Mouse (Mus musculus): ENCODE results near the gene Zeb2. TPM values are rescaled to one million over a fixed set of nuclear protein-coding genes. Genes with fewer than 3 reads are reported as not detected.

The Zeb2 gene
- polyA plus RNA-seq, 1 experiment from 2014 or later = 84.3 TPM

DNA sequence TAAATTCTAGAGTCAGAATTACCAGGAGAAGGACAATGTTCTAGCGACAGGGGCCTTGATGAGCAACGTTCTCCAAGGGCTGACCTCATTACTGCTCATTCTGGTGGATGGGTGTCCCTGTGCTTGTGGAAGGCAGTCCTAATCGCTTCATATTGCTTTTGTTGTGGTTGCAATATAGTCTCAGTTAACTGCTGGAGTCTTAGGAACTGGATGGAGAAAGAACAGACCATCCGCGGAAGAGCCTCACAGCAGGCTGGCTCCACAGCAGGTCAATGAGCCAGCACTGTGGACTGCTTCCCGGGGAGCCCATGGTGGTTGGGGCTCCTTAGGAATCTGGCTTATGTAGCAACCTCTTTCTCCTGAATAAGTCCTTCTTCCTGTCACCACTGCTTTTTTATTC lies 12.4 kb upstream of the Zeb2 start:
- Histone ChIP-seq H3K27me3 (ENCODE audit: control insufficient read depth, insufficient read depth, low read depth, low read length) (no peaks in the 10 kb centered on the region), H3K4me2 (ENCODE audit: low read depth, low read length) (no peak overlapping the region), H3K4me3 (ENCODE audit: low read length) (no peak overlapping the region), H3K27ac (ENCODE audit: low read length) (peak overlapping the region; percentile 63), H3K36me3 (ENCODE audit: control insufficient read depth, insufficient read depth, low read length) (no peaks in the 10 kb centered on the region), H3K4me1 (replicated peaks; ENCODE audit: control insufficient read depth, insufficient read depth, low read length) (peaks cover 6% of the 10 kb centered on the region; the same call in 1 of the 2 replicates), H3K9me3 (ENCODE audit: control insufficient read depth, low read length) (no peaks in the 10 kb centered on the region), H3K9ac (ENCODE audit: low read length) (no peak overlapping the region)
- ATAC-seq (ENCODE audit: low read depth) = no peak
- WGBS = 64% methylated on average over 6 of the region's 6 CpGs

DNA sequence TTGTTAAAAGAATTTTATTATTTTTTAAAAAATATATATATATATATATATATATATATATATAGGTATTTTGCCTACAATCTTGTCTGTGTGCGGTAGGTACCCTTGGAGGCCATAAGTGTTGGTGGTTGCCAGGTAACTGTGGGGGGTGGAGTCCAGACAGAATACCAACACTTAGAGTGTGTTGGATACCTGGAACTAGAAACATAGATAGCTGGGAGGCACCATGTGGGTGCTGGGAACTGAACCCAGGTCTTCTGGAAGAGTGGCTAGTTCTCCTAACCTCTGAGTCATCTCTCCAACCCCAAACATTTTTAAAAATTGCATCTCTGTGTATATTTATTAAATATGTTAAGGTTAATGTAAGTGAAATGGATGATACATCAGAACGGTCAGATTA lies 11.5 kb upstream of the Zeb2 start:
- 93% methylated on average over 2 of the region's 2 CpGs for WGBS

DNA sequence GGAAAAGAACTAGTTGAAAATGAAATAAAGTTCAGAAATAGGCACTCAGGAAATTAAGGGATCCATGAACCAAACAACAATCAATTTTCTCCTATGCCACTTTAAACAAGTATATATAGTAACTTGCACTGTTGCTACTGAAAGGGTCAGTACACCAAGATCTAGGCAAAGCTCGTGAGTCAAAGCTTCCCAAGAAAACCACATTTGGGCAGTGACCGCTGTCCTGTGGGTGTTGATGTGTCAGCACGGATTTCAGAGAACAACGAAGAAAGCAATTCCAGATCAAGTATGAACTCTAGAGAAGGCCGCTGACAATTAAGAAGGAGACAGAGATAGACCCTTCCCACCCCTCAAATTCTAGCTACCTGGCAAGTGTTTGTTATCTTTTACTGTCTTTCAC lies 9.2 kb upstream of the Zeb2 start:
- Histone ChIP-seq H3K9me3 (ENCODE audit: control insufficient read depth, low read length) (no peaks in the 10 kb centered on the region), H3K27ac (ENCODE audit: low read length) (no peak overlapping the region), H3K4me2 (ENCODE audit: low read depth, low read length) (no peak overlapping the region), H3K27me3 (ENCODE audit: control insufficient read depth, insufficient read depth, low read depth, low read length) (no peaks in the 10 kb centered on the region), H3K4me3 (ENCODE audit: low read length) (no peak overlapping the region), H3K4me1 (replicated peaks; ENCODE audit: control insufficient read depth, insufficient read depth, low read length) (peaks cover 6% of the 10 kb centered on the region; the same call in 1 of the 2 replicates), H3K36me3 (ENCODE audit: control insufficient read depth, insufficient read depth, low read length) (no peaks in the 10 kb centered on the region), H3K9ac (ENCODE audit: low read length) (no peak overlapping the region)
- 88% methylated on average over 5 of the region's 5 CpGs for WGBS
- no peak for ATAC-seq (ENCODE audit: low read depth)

More for the DNA sequence above, 11.5 kb upstream of the Zeb2 start:
- no peak for ATAC-seq (ENCODE audit: low read depth)
- Histone ChIP-seq H3K9ac (ENCODE audit: low read length) (no peak overlapping the region), H3K4me2 (ENCODE audit: low read depth, low read length) (no peak overlapping the region), H3K36me3 (ENCODE audit: control insufficient read depth, insufficient read depth, low read length) (no peaks in the 10 kb centered on the region), H3K4me1 (replicated peaks; ENCODE audit: control insufficient read depth, insufficient read depth, low read length) (peaks cover 6% of the 10 kb centered on the region; the same call in 1 of the 2 replicates), H3K4me3 (ENCODE audit: low read length) (no peak overlapping the region), H3K27ac (ENCODE audit: low read length) (no peak overlapping the region), H3K9me3 (ENCODE audit: control insufficient read depth, low read length) (no peaks in the 10 kb centered on the region), H3K27me3 (ENCODE audit: control insufficient read depth, insufficient read depth, low read depth, low read length) (no peaks in the 10 kb centered on the region)

DNA sequence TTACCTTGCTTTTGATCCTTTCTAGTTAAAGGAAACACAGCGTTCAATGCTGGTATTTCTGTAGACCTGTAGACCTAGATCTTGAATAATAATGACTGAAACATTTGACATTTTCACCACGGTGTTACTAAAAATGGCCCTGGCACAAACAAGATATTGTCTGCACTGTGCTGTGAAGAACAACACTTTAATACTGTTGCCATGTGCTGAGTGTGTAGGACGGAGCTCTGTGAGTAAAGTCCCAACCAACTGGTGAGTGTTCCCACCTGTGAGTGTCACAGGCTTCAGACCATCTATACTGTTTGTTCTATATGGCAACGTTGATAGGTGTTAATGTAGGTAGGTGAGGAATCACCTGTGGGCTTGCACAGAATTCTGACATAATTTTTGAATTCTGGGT lies 8.0 kb upstream of the Zeb2 start:
- H3K27me3 ChIP-seq (ENCODE audit: control insufficient read depth, insufficient read depth, low read depth, low read length) = no peaks in the 10 kb centered on the region
- no peaks in the 10 kb centered on the region for H3K9me3 ChIP-seq (ENCODE audit: control insufficient read depth, low read length)
- H3K4me2 ChIP-seq (ENCODE audit: low read depth, low read length) = no peak overlapping the region
- no peaks in the 10 kb centered on the region for H3K36me3 ChIP-seq (ENCODE audit: control insufficient read depth, insufficient read depth, low read length)
- H3K27ac ChIP-seq (ENCODE audit: low read length) = no peak overlapping the region
- 49% methylated on average over 4 of the region's 4 CpGs for WGBS
- peaks cover 6% of the 10 kb centered on the region; the same call in 1 of the 2 replicates for H3K4me1 ChIP-seq (replicated peaks; ENCODE audit: control insufficient read depth, insufficient read depth, low read length)
- no peak for ATAC-seq (ENCODE audit: low read depth)
- no peak overlapping the region for H3K4me3 ChIP-seq (ENCODE audit: low read length)
- no peak overlapping the region for H3K9ac ChIP-seq (ENCODE audit: low read length)

DNA sequence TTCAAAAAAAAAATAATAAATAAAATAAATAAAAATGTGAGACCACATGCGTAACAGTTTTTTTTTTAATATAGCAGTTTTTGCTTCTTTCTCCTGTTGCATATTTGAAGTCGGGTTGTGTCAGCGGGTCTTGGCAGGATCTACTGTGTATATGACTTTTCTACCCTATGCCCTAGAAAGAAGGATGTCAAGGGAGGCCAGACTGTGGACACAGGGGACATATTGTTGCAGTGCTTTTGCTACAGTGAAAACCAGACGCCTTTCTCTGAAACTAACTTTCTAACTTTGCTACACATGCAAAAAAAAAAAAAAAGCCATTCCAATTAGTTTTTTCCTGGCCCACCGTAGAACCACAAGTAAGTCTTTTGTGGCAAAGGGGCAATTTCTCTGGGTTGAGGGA lies 6.3 kb upstream of the Zeb2 start:
- Histone ChIP-seq H3K27me3 (ENCODE audit: control insufficient read depth, insufficient read depth, low read depth, low read length) (no peaks in the 10 kb centered on the region), H3K27ac (ENCODE audit: low read length) (no peak overlapping the region), H3K4me3 (ENCODE audit: low read length) (no peak overlapping the region), H3K9me3 (ENCODE audit: control insufficient read depth, low read length) (no peaks in the 10 kb centered on the region), H3K9ac (ENCODE audit: low read length) (no peak overlapping the region), H3K4me1 (replicated peaks; ENCODE audit: control insufficient read depth, insufficient read depth, low read length) (0 out of 2 replicates have a peak, but pooled peaks cover 3% of the 10 kb centered on the region), H3K36me3 (ENCODE audit: control insufficient read depth, insufficient read depth, low read length) (no peaks in the 10 kb centered on the region), H3K4me2 (ENCODE audit: low read depth, low read length) (no peak overlapping the region)
- WGBS = 67% methylated on average over 5 of the region's 5 CpGs
- ATAC-seq (ENCODE audit: low read depth) = no peak

DNA sequence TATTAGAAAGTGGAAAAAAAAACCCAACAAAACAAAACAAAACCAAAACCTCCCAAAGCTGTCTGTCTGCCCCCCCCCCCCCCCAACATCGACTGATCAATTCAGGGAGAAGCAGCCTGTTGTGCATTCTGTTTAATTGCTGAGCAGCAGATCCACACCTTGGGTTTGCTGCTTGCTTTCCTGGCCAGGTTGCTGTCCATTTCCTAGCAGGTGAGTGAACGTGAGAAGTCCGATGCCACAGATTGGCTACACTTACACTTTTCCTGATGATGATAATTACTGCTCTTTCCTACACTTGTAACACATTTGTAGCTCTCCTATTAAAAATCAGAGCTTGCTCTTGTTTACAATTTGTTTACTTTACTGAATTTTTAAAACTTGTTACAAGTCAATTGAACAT lies 926 bp upstream of the Zeb2 start:
- Histone ChIP-seq H3K27me3 (ENCODE audit: control insufficient read depth, insufficient read depth, low read depth, low read length) (peaks cover 2% of the 10 kb centered on the region), H3K27ac (ENCODE audit: low read length) (peak overlapping the region; percentile 26; the same call in 1 of the 2 replicates), H3K4me3 (ENCODE audit: low read length) (peak overlapping the region; percentile 17), H3K36me3 (ENCODE audit: control insufficient read depth, insufficient read depth, low read length) (no peaks in the 10 kb centered on the region), H3K9ac (ENCODE audit: low read length) (peak overlapping the region; percentile 50), H3K4me2 (ENCODE audit: low read depth, low read length) (peak overlapping the region; percentile 47), H3K9me3 (ENCODE audit: control insufficient read depth, low read length) (no peaks in the 10 kb centered on the region), H3K4me1 (replicated peaks; ENCODE audit: control insufficient read depth, insufficient read depth, low read length) (no peaks in the 10 kb centered on the region)
- ATAC-seq (ENCODE audit: low read depth) = no peak
- 43% methylated on average over 3 of the region's 3 CpGs for WGBS

DNA sequence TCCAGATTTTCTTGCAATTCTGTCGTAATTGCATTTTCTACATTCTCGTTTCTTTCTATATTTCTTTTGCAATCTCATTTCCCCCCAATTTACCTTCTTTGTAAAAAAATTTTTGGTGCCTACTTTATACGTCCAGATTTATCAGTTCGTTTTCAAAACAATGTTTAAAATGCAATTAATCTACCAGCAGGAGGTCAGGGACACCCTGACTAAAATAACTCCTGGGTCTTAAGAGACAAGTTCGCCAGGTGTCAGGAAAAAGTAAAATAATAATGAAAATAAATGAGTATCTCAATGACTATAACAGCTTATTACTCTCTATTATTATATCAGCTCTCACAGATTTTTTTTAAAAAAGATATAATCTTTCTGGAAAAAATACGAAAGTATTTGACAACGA lies 397 bp upstream of the Zeb2 start:
- Histone ChIP-seq H3K9me3 (ENCODE audit: control insufficient read depth, low read length) (no peaks in the 10 kb centered on the region), H3K9ac (ENCODE audit: low read length) (peak overlapping the region; percentile 79), H3K4me3 (ENCODE audit: low read length) (peak overlapping the region; percentile 65), H3K27me3 (ENCODE audit: control insufficient read depth, insufficient read depth, low read depth, low read length) (peaks cover 2% of the 10 kb centered on the region), H3K27ac (ENCODE audit: low read length) (peak overlapping the region; percentile 98), H3K4me2 (ENCODE audit: low read depth, low read length) (peak overlapping the region; percentile 85), H3K36me3 (ENCODE audit: control insufficient read depth, insufficient read depth, low read length) (no peaks in the 10 kb centered on the region), H3K4me1 (replicated peaks; ENCODE audit: control insufficient read depth, insufficient read depth, low read length) (no peaks in the 10 kb centered on the region)
- no peak for ATAC-seq (ENCODE audit: low read depth)
- WGBS = 23% methylated on average over 7 of the region's 7 CpGs

DNA sequence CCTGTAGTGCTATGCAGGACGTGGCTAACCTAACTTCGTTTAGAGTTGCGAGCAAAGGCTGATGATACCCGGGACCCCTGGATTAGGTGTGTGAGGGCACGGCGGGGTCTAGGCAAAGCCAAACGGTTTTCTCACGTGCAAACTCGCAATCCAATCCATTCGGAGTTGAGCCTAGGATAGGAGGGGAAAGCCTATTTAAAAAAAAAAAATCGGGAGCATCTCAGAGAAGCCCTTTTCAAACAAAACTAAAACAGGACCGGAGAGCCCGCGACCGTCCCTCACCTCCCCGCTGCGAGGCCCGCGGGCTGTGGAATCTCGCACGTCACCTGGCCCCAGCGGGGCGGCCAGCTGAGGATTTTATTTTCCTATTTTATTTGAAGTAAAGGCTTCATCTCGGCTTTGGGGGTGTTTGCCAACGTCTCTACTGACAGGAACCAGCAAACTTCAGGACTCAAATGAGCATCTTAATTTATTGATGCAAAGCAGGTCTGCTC lies 617 bp downstream of the Zeb2 start:
- 0% methylated on average over 25 of the region's 25 CpGs for WGBS
- no peaks in the 10 kb centered on the region for H3K36me3 ChIP-seq (ENCODE audit: control insufficient read depth, insufficient read depth, low read length)
- peaks cover 2% of the 10 kb centered on the region for H3K27me3 ChIP-seq (ENCODE audit: control insufficient read depth, insufficient read depth, low read depth, low read length)
- peak overlapping the region; percentile 79 for H3K9ac ChIP-seq (ENCODE audit: low read length)
- no peaks in the 10 kb centered on the region for H3K9me3 ChIP-seq (ENCODE audit: control insufficient read depth, low read length)
- no peaks in the 10 kb centered on the region for H3K4me1 ChIP-seq (replicated peaks; ENCODE audit: control insufficient read depth, insufficient read depth, low read length)
- peak overlapping the region; percentile 98 for H3K27ac ChIP-seq (ENCODE audit: low read length)
- H3K4me2 ChIP-seq (ENCODE audit: low read depth, low read length) = peak overlapping the region; percentile 85
- H3K4me3 ChIP-seq (ENCODE audit: low read length) = peak overlapping the region; percentile 65
- 0 out of 2 replicates have a peak, but pooled peaks have one; percentile 1 for ATAC-seq (ENCODE audit: low read depth)

DNA sequence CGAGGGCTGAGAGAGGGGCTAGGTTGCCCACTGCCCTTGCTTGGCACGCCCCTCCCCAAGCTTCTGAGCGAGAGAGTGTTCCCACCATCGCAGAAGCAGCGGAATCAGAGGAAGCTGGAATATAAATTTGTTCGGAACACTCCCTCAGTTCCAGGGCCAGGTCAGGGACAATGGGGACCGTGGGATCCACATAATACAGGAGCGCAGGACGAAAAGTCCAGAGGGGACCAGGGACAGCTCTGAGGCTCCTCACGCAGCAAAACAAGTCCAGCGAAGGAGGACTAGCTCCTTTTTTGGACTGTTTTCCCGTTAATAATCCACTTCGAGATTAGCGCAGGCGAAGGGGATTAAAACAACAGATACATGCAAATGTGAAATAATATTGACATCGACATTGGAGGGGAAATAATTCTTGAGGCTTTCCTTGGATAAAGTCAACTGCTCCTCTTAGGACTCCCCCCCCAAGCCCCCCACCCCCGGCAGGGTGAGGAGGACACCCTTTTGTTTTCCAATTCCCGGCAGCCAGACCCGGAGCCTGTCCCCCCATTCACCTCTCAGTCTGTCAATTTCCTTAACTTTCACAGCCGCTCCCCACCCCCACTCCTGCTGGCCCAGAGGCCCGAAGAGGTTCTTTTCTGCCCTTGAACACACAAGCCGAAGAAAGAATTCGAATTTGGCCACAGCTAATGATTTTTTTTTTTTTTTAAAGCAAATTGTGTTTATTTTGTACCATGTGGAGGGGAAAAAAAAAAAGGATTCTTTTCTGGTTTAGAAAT lies 1.3 kb downstream of the Zeb2 start:
- H3K27ac ChIP-seq (ENCODE audit: low read length) = peak overlapping the region; percentile 98
- no peaks in the 10 kb centered on the region for H3K36me3 ChIP-seq (ENCODE audit: control insufficient read depth, insufficient read depth, low read length)
- 1% methylated on average over 23 of the region's 23 CpGs for WGBS
- peak overlapping the region; percentile 85 for H3K4me2 ChIP-seq (ENCODE audit: low read depth, low read length)
- H3K4me1 ChIP-seq (replicated peaks; ENCODE audit: control insufficient read depth, insufficient read depth, low read length) = no peaks in the 10 kb centered on the region
- peak overlapping the region; percentile 79 for H3K9ac ChIP-seq (ENCODE audit: low read length)
- peak overlapping the region; percentile 65 for H3K4me3 ChIP-seq (ENCODE audit: low read length)
- H3K27me3 ChIP-seq (ENCODE audit: control insufficient read depth, insufficient read depth, low read depth, low read length) = peaks cover 2% of the 10 kb centered on the region
- no peaks in the 10 kb centered on the region for H3K9me3 ChIP-seq (ENCODE audit: control insufficient read depth, low read length)
- peak; percentile 48 for ATAC-seq (ENCODE audit: low read depth)
